Mouse (Mus musculus): ENCODE measurements at regions not wholly inside any gene's neighbourhood (a gene's known extent, or its start where the extent isn't known, plus 50 kb on each side); places are given as distances from the start of the nearest gene placed in this dataset.

GRCm38 (mm10) chr6:107936075-107936635 is 128.7 kb upstream of the Setmar start:
- H3K4me3 ChIP-seq (replicated peaks; ENCODE audit: insufficient read depth, low read depth, low read length), result no peak overlapping the region
- TF ChIP-seq CTCF (IDR thresholded peaks at IDR 0.05; ENCODE audit: borderline replicate concordance, insufficient read depth, low read depth, low read length) (no peak), POLR2A (IDR thresholded peaks at IDR 0.05; ENCODE audit: borderline replicate concordance, insufficient read depth, low read length) (no peak)
- H3K27me3 ChIP-seq (ENCODE audit: control insufficient read depth, insufficient read depth, low read length), result no peaks in the 10 kb centered on the region
- 95% methylated on average over 6 of the region's 6 CpGs for WGBS
- no peak overlapping the region for H3K27ac ChIP-seq (ENCODE audit: insufficient read depth, low read length)
- no peaks in the 10 kb centered on the region for H3K4me1 ChIP-seq (ENCODE audit: control insufficient read depth, insufficient read depth, low read length)
- DNase-seq, result no peak

GRCm38 (mm10) chr6:107968694-107969093 is 96.2 kb upstream of the Setmar start:
- no peak overlapping the region for H3K27ac ChIP-seq (ENCODE audit: insufficient read depth, low read length)
- H3K27me3 ChIP-seq (ENCODE audit: control insufficient read depth, insufficient read depth, low read length), result no peaks in the 10 kb centered on the region
- no peaks in the 10 kb centered on the region for H3K4me1 ChIP-seq (ENCODE audit: control insufficient read depth, insufficient read depth, low read length)
- WGBS, result 85% methylated on average over 2 of the region's 2 CpGs
- DNase-seq, result no peak
- H3K4me3 ChIP-seq (replicated peaks; ENCODE audit: insufficient read depth, low read depth, low read length), result no peak overlapping the region
- TF ChIP-seq POLR2A (IDR thresholded peaks at IDR 0.05; ENCODE audit: borderline replicate concordance, insufficient read depth, low read length) (no peak), CTCF (IDR thresholded peaks at IDR 0.05; ENCODE audit: borderline replicate concordance, insufficient read depth, low read depth, low read length) (no peak)

GRCm38 (mm10) chr6:107998921-107999690 is 65.7 kb upstream of the Setmar start:
- DNase-seq, result peak; percentile 73 to 92
- WGBS, result 5% methylated on average over 8 of the region's 8 CpGs
- Histone ChIP-seq H3K27me3 (ENCODE audit: control insufficient read depth, insufficient read depth, low read length) (no peaks in the 10 kb centered on the region), H3K4me1 (ENCODE audit: control insufficient read depth, insufficient read depth, low read length) (peaks cover 3% of the 10 kb centered on the region; the same call in 1 of the 2 replicates), H3K4me3 (replicated peaks; ENCODE audit: insufficient read depth, low read depth, low read length) (no peak overlapping the region), H3K27ac (ENCODE audit: insufficient read depth, low read length) (no peak overlapping the region)
- peak; percentile 30; the same call in 1 of the 2 replicates for TF ChIP-seq POLR2A (IDR thresholded peaks at IDR 0.05; ENCODE audit: borderline replicate concordance, insufficient read depth, low read length)
- TF ChIP-seq CTCF (IDR thresholded peaks at IDR 0.05; ENCODE audit: borderline replicate concordance, insufficient read depth, low read depth, low read length), result no peak

- Histone ChIP-seq H3K27ac (ENCODE audit: insufficient read depth, low read length) (no peak overlapping the region), H3K4me1 (ENCODE audit: control insufficient read depth, insufficient read depth, low read length) (peaks cover 3% of the 10 kb centered on the region; the same call in 1 of the 2 replicates), H3K4me3 (replicated peaks; ENCODE audit: insufficient read depth, low read depth, low read length) (no peak overlapping the region), H3K27me3 (ENCODE audit: control insufficient read depth, insufficient read depth, low read length) (no peaks in the 10 kb centered on the region)
- no peak for DNase-seq
- WGBS, result 88% methylated on average over 1 of the region's 1 CpGs
- TF ChIP-seq POLR2A (IDR thresholded peaks at IDR 0.05; ENCODE audit: borderline replicate concordance, insufficient read depth, low read length), result no peak
- TF ChIP-seq CTCF (IDR thresholded peaks at IDR 0.05; ENCODE audit: borderline replicate concordance, insufficient read depth, low read depth, low read length), result no peak
Observed at GRCm38 (mm10) chr6:108003231-108003630, 61.6 kb upstream of the Setmar start.

- Histone ChIP-seq H3K4me3 (replicated peaks; ENCODE audit: insufficient read depth, low read depth, low read length) (no peak overlapping the region), H3K27me3 (ENCODE audit: control insufficient read depth, insufficient read depth, low read length) (no peaks in the 10 kb centered on the region)
- DNase-seq, result no peak
Observed at GRCm38 (mm10) chr6:108008323-108008722, 56.5 kb upstream of the Setmar start.

More at GRCm38 (mm10) chr6:108008323-108008722, 56.5 kb upstream of the Setmar start:
- 57% methylated on average over 1 of the region's 1 CpGs for WGBS
- TF ChIP-seq CTCF (IDR thresholded peaks at IDR 0.05; ENCODE audit: borderline replicate concordance, insufficient read depth, low read depth, low read length) (no peak), POLR2A (IDR thresholded peaks at IDR 0.05; ENCODE audit: borderline replicate concordance, insufficient read depth, low read length) (no peak)
- Histone ChIP-seq H3K4me1 (ENCODE audit: control insufficient read depth, insufficient read depth, low read length) (no peaks in the 10 kb centered on the region; the same call in 1 of the 2 replicates), H3K27ac (ENCODE audit: insufficient read depth, low read length) (no peak overlapping the region)

All from cerebellum, adult 2 months (tissue).